Mouse (Mus musculus) left cerebral cortex, adult 9 months (tissue): ENCODE data around the gene Oas1e.
A peak's percentile ranks its signal among the peaks of the same experiment; 100 is the strongest.
"Not testable (repeated sequence)": the region's sequence is repeated elsewhere in the genome, so short reads cannot be mapped to it uniquely, and the experiment has no call there.

ENCODE experiments used
- DNase-seq, 2 experiments: peaks; one replicate each; pipeline ENCODE4 v3.0.0; 2022; ENCODE audit warnings: low spot score in 2 of 2

The Oas1e gene

DNA sequence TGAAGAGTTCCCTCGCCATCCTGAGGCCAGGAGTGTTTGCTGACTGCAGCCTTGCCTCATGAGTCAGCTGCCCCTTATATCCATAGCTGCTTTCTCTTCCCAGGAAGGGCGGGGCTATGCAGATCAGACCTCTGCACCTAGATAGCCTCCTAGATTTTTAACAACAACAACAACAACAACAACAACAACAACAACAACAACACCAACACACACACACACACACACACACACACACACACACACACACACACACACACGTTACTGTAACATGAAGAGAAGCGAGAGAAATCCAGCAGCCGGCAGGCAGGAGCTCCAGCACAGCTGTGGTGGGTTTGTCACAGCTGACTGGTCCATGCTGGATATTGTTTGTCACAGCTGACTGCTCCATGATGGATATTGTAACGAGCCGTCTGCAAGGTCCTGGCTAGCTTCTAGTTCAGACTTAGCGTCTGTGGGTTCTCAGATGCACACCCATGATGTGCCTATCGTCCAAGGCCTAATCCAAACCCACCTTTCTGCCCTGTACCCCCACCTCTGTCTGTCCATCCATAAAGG lies at the start of gene Oas1e:
TSS of gene Oas1e (minus strand) at position 51 of the 555 bp plus-strand sequence.
- DNase-seq: not testable (repeated sequence)

- DNase-seq: no peak
Observed at GRCm38 (mm10) chr5:120844713-120845112, 49.4 kb upstream of the Oas1e start.

- DNase-seq: peak in 1 of 2 experiments; percentile 40
Observed at GRCm38 (mm10) chr5:120836731-120837585, 41.6 kb upstream of the Oas1e start.

DNA sequence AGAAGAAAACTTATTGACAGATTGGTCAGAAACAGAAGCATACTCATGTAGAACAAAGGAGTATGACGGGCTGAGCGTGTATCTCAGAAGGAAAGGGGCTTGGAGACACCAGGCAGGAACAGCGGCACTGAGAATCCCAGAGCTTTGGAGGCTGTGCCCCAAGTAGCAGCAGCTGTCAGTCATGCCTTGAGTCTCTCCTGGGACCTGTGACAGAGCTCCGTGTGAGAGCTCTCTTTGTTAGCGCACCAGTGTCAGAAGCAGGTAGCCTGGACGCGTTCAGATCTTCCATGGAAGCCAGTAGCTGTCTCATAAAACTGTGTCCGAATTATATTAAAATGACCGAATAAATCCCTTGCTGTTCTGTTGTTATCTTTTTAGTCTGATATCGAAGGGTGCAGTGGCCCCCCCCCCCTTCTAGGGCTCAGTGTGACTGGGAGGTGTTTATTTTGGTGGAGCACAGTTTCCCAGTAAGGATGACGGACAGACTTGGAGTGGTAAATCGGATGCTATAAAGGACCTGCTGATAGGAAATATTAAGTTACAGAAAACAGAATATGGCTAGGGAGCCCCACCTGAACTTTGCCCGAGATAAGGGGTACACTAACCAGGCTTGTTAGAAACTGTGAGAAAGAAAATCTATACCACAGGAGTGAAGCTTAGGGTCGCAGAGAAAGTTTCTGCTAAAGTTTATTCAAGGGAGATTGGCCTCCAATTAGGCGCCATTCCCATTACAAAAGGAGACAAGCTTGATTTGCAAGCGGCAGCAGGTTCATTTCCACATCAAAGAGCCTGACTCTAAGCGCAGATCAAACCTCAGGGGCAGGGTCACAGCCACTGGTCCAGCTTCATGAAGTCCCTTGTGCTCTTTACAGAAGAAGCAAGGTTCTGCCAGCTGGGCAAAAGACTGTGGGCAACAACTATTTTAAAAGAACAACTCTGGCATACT lies 38.3 kb upstream of the Oas1e start:
- DNase-seq: no peak

GRCm38 (mm10) chr5:120831031-120831430 lies 35.7 kb upstream of the Oas1e start:
- no peak for DNase-seq

GRCm38 (mm10) chr5:120818999-120819398 lies 23.7 kb upstream of the Oas1e start:
- no peak for DNase-seq

DNA sequence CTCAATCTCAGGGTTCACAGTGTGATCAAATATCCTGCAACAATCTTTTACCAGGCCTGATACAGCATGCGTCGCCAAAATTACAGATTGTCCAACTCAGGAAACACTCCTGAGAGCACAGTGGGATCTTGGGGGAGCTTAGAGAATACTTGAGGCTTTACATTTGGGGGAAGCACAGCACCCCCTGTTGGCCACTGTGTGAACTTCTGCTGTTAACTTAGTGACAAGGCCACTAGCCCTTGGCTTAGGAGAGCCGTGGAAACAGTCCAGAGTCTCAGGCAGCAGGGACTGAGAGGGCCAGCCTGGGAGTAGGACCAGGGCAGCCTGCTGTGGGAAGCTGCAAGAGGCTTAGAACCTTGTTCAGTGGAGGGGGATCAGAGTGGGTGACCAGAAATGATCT lies 20.6 kb upstream of the Oas1e start:
- DNase-seq: no peak

DNA sequence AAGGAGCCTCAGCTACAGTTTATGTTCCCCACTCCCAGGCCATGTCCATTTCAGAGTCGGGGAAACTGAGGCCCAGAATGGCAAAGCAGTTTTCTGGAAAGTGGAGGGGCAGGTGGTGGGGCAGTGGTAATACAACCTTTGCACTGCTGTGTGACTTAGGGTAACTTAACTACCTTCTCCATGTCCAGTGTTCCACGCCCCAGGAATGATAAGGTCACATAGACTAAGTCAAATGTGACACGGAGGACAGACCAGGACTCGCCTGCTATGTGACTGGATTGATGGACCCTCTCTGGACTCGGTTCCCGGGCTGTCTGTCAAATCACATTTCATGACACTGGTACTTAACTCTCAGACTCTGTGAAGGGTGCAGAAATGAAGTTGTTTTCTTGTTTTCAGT lies 17.7 kb upstream of the Oas1e start:
- DNase-seq: no peak

- DNase-seq: peak; percentile 60 to 85
Observed at GRCm38 (mm10) chr5:120811951-120812819, 16.9 kb upstream of the Oas1e start, which contains the start of gene Oas1c. Gene Oas1c, minus strand, starts transcription at chr5:120812514.

GRCm38 (mm10) chr5:120809171-120809570 lies 13.8 kb upstream of the Oas1e start:
- DNase-seq: no peak

GRCm38 (mm10) chr5:120806458-120806857 lies 11.1 kb upstream of the Oas1e start:
- DNase-seq: peak in 1 of 2 experiments; percentile 57

- DNase-seq: no peak
Observed at GRCm38 (mm10) chr5:120803596-120803995, 8.3 kb upstream of the Oas1e start.

GRCm38 (mm10) chr5:120798943-120799342 lies 3.6 kb upstream of the Oas1e start:
- DNase-seq: not testable (repeated sequence)

- DNase-seq: not testable (repeated sequence)
Observed at GRCm38 (mm10) chr5:120798147-120798546, 2.8 kb upstream of the Oas1e start.

DNA sequence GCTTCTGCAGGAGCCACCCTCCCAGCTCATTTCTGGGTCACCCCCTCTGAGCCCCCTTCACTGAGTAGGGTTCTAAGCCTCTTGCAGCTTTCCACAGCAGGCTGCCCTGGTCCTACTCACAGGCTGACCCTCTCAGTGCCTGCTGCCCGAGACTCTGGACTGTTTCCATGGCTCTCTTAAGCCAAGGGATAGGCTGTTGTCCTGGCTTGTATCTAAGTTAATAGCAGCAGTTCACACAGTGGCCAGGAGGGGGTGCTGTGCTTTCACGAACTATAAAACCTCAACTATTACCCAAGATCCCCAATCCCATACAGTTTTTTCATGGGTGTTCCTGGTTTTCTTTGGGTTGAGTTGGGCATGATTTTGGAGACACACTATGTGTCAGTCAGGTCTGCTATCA lies 2.3 kb downstream of the Oas1e start:
- DNase-seq: peak in 1 of 2 experiments; percentile 66

DNA sequence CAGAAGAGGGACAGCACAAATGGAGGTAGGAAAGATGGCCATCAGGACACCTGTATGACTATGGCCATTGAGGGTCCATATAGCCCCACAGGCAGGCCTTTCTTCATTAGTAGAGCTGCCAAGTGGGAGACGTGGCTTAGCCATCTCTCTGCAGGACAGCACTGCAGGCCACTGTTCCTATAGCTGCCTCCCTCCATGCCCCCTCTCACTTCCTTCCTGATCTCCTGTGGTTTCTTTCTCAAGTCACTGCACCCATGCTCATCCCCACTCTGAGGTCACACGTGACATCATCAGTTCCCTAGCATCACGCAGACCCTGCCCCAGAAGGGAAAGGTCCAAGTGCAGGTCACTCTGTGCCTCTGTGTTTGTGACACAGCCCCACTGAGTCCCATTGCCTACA lies 8.3 kb downstream of the Oas1e start:
- no peak for DNase-seq

DNA sequence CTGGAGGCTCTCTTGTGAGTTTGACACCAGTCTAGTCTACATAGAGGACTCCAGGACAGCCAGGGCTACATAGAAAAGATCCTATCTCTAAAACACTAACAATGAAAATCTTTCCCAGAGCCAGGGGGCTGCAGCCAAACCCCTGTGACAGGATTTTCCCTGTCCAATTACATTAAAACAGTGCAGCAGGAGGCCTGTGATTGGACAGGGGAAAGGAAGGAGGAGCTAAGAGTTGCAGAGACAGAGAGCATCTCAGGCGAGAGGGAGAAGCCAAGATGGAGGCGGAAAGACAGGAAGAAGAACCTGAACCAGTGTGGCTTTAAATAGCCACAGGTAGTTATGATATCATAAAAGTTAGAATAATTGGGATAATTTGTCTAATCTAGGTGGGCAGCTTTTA lies 12.9 kb downstream of the Oas1e start:
- DNase-seq: no peak

- DNase-seq: no peak
Observed at GRCm38 (mm10) chr5:120781646-120782045, 13.7 kb downstream of the Oas1e start.

- DNase-seq: peak in 1 of 2 experiments; percentile 9
Observed at GRCm38 (mm10) chr5:120779922-120780321, 15.4 kb downstream of the Oas1e start.

DNA sequence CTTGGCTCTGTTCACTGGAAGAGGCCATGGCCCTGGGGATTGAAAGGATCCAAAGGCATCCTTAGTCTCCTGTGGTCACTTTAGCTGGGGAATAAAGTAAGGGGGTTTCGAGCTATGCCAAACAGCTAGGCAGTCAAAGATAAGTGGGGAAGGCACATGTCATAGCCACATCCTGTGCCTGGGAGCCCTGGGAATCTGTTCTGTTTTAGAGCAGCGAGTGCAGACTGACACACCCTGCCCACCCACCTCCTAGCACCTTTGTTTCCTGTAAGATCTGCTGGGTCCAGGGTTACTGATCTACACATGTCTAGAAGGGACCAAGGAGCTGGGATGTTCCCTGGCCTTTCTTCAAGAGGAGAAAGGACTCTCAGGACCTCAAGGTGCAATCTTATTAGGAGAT lies 16.4 kb downstream of the Oas1e start:
- no peak for DNase-seq

GRCm38 (mm10) chr5:120777478-120777877 lies 17.9 kb downstream of the Oas1e start, which contains the start of gene Oas3:
Gene Oas3, minus strand, starts transcription at chr5:120777661.
- DNase-seq: no peak
